Mouse (Mus musculus): ENCODE measurements at regions not wholly inside any gene's neighbourhood (a gene's known extent, or its start where the extent isn't known, plus 50 kb on each side); places are given as distances from the start of the nearest gene placed in this dataset.

DNA sequence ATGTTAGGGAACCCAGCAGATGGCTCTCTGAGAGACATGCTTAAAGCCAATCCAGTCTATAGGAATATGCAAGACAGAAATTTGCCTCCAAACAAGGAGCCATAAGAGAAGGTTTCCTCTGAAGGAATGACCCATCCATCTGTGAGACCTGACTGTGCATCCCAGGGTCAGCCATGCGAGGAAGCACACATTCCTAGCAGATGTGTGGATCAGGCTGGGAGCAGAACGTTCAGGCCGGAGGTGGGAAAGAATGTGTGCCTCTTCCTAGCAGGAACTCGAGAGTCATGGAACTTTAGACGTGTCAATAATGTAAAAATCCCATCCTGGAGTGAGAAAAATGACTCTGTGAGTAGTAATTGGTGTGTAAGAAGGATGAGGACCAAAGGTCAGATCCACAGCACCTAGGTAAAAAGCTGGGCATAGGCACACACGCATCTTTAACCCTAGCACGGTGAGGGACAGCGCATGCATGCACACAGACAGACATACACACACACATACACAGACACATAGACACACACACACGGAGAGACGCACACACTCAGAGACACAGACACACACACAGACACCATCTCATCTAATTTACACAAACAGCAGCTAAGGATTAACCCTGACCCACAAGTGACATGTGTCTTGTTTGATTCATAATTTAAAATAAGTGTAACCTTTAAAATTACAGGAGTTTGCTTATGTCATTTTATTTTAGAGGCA is 51.5 kb upstream of the Etv6 start:
- no peak for TF ChIP-seq EP300 (IDR thresholded peaks at IDR 0.05; ENCODE audit: low read depth)
- no peak for TF ChIP-seq CTCF (IDR thresholded peaks at IDR 0.05; ENCODE audit: low read depth)

Measured in liver, embryonic 14.5 days (tissue).